Mouse (Mus musculus) heart, adult 11 months (tissue): Measurements from ENCODE around the gene Trpc7.

Source experiments
- DNase-seq: peaks from one replicate; pipeline ENCODE4 v3.0.0; 2022

The Trpc7 gene

DNA sequence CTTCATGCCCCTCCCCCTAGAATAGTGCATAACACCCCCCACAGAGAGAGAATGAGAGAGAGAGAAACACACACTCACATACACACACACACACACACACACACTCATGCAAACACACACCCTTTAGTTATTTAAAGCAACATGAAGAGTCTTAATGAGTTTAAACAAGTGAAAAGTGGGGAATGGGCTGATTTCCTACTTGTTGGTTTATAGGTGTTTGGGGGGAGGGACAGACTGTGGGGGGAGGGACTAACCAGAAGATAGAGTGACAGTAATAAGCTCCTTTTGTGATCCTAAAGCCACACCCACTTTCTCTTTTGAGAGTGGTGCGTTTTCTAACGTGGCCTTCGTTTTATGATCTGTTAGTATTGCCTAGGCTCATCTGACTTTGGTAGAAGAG is at the start of gene Trpc7:
Gene Trpc7 (minus strand): TSS at position 101 of the 400 bp plus-strand sequence.
- peak; percentile 2 for DNase-seq

GRCm38 (mm10) chr13:56939261-56939660 is 43.5 kb upstream of the Trpc7 start:
- peak; percentile 61 for DNase-seq

GRCm38 (mm10) chr13:56933832-56934510 is 38.2 kb upstream of the Trpc7 start:
- peak; percentile 73 for DNase-seq

GRCm38 (mm10) chr13:56930421-56930820 is 34.6 kb upstream of the Trpc7 start:
- peak; percentile 74 for DNase-seq

DNA sequence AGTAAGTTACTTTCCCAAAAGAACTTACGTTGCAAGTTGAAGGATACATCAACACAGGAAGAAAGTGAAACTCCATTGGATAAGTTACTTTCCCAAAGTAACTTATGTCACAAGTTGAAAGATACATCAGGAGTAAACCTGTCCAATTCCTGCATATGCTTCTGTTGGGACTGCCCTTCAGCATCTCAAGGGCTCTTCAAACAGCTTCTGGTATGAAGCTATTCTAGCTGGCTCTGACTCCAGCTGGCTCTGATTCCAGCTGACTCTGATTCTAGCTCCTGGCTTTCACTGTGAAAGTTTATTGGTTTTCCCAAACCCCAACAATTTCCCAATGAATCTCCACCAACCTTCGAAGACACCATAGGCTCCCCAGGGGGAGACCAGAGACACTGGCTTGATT is 27.2 kb upstream of the Trpc7 start:
- no peak for DNase-seq

GRCm38 (mm10) chr13:56921251-56921650 is 25.5 kb upstream of the Trpc7 start:
- no peak for DNase-seq

- peak; percentile 52 for DNase-seq
These were observed 18.9 kb upstream of the Trpc7 start for GRCm38 (mm10) chr13:56914721-56915120.

GRCm38 (mm10) chr13:56911093-56911492 is 15.3 kb upstream of the Trpc7 start:
- peak; percentile 28 for DNase-seq

DNA sequence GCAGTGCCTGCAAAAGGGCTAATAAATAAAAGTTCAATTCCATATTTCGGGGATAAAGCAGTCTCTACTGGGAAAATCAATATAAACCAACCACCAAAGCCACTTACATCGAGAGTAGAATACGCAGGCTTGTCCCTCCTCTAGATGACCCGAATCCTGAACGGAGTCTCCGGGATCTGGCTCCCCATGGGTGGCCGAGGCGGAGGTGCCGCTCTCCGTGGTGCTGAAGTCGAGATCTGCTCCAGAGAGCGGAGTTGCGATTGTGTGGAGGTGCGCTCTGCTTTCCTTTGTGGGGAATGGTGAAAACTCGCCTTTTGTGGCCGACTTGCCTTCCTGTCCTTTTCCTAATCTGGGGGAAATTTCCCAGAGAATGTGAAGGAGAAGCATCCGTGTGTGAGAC is 407 bp downstream of the Trpc7 start:
- DNase-seq = peak; percentile 68

GRCm38 (mm10) chr13:56894543-56894942 is 1.2 kb downstream of the Trpc7 start:
- DNase-seq = peak; percentile 17

DNA sequence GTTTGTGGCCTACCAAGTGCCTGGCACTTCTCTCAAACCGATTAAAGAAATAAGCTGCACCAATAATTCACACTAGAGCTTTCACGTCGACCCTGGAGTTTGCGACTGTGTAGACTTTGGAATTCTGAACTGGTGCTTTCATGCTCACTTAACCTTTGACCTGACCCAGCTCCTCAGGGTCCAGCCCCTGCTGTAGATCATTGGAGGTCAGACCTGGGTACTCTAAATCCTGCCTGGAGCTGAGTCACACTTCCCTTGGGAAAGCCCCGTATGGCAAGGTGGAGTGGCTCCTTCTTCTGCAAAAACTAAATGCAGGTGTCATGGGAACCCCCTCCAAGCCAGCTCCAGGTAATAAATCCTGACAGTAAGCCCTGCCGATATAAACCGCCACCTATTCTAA is 5.9 kb downstream of the Trpc7 start:
- no peak for DNase-seq

GRCm38 (mm10) chr13:56882931-56883330 is 12.9 kb downstream of the Trpc7 start:
- DNase-seq = peak; percentile 78

DNA sequence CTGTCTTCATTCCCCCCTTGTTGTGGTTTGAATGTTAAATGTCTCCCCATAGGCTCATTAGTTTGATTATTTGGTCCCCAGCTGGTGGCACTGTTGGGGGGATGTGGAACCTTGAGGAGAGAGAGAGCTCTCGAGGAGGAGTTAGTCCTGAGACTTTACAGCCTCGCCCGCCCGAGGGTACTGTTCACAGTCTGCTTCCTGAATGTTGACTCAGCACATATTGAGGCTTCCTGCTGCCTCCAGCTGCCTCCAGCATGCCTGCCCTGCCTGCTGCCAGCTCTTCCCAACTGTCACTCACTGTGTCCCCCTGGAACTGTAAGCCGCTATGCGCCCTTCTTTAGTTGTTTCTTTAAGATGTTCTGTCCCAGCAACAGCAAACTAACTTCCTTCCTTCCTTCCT is 31.2 kb downstream of the Trpc7 start:
- DNase-seq = no peak

GRCm38 (mm10) chr13:56862011-56862410 is 33.8 kb downstream of the Trpc7 start:
- no peak for DNase-seq

DNA sequence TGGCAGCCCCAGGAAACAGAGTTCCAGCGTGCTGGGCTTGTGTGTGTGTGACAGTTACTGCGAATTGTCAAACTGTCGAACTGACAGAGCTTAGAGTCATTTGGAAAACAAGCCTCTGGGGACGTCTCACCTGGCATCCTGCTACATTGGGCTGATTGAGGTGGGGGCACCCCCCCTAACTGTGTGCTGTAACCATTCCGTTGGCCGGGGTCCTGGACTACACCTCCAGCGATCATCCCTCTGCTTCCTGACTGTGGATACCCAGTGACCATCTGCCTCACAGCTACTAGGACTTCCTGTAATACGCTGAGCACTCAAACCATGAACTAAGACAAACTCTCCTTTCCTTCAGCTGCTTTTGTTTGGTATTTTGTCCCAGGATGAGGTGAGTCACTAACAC is 41.3 kb downstream of the Trpc7 start:
- no peak for DNase-seq

- DNase-seq = no peak
These were observed 42.4 kb downstream of the Trpc7 start for GRCm38 (mm10) chr13:56853436-56853835.

- no peak for DNase-seq
These were observed 49.9 kb downstream of the Trpc7 start for GRCm38 (mm10) chr13:56845866-56846265.

GRCm38 (mm10) chr13:56815471-56815870 is 80.3 kb downstream of the Trpc7 start:
- no peak for DNase-seq

DNA sequence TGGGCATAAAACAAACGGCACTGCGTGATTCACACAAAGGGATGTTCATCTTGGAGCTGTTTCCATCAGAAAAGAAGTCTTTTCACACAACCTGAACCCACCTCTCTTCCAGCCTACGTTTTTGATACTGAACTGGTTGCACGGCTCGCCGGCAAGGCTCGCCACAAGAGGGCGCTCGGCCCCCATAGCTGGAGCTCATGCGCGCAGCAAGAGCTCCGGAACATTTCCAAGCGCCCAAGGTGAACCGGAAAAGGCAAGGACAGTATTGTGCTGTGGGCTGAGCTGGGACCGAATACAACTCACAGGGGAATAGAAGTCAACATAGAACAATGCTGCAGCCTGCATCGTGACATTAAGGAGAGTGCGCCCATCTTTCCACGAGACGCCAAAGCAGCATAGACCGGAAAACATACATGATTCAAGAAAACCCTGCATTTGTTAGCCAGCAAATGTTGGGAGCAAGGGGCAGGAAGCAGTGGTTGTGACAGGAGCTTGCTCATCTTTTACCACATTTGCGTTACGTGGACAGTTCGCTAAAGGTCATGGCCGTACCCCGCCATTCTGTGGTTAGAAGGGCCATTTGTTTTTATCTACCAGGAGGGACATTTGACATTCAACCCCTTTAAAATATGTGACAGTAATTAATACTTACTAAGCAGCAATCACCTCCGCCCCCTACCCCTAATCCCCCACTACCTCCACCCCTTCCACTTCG is 88.9 kb downstream of the Trpc7 start:
- peak; percentile 96 for DNase-seq

DNA sequence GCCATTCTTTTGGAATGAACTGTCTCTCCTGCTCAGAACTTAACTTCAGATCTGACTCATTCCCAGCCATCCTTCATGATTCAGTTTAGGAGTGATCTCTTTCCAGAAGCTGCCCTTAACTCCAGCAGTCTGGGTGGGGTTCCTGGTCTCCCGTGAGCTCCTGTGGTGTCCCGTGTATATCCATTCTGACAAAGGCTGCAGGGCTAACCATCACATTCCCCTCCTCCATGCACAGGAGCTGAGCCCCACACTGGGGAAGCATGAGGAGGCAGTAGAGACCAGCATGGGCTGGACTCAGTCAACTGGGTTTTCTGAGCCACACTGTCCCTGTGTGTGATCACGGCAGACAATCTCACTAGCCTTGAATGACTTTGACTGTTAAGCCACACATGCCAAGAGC is 90.7 kb downstream of the Trpc7 start:
- no peak for DNase-seq

- no peak for DNase-seq
These were observed 98.3 kb downstream of the Trpc7 start for GRCm38 (mm10) chr13:56797459-56797858.

GRCm38 (mm10) chr13:56795501-56795900 is 100.3 kb downstream of the Trpc7 start:
- no peak for DNase-seq

GRCm38 (mm10) chr13:56794441-56794840 is 101.4 kb downstream of the Trpc7 start:
- DNase-seq = no peak

GRCm38 (mm10) chr13:56792844-56793243 is 102.9 kb downstream of the Trpc7 start:
- no peak for DNase-seq

DNA sequence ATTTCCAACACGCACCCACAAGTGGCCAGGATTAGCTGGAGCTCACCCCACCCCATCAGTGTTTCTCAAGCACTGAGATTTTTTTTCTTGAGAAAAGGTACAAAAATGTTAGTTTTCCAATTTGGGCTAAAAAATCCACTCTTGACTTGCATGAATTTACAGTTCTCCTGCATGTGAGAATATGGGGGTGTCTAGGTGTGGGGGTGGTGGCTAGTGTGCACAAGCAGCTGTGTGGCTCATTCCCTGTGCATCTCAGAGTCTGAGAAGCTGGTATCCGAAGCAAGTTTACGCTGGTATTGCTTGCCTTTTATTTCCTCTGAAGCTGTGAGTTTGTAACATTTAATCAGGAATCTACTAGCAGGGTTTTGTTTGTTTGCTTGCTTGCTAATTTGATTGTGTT is 105.1 kb downstream of the Trpc7 start:
- DNase-seq = no peak
